Mouse (Mus musculus) left cerebral cortex, postnatal 10 days (tissue): Measurements from ENCODE around the gene A230050P20Rik. TPM values are rescaled to one million over a fixed set of nuclear protein-coding genes. Genes with fewer than 3 reads are reported as not detected.
A peak's percentile ranks its signal among the peaks of the same experiment; 100 is the strongest.

Source experiments
- DNase-seq, 2 experiments: peaks; one replicate each; pipeline ENCODE4 v3.0.0; 2021 to 2022; ENCODE audit warnings: low spot score in 2 of 2, mixed read lengths in 1 of 2; ENCODE audit errors: extremely low spot score in 1 of 2
- intact Hi-C: fragments of 180-260 bp; cut with DNase I; formaldehyde crosslinking; loops from one replicate; pipeline ENCODE4 v1.15.1; 2025
- microRNA-seq: library from miRNA; unstranded; fragments of <30 nt; microRNA quantifications from one replicate; pipeline ENCODE4 v1.2.0, GENCODE M21; 2022
- total RNA-seq, 2 experiments: library from RNA; stranded (reverse); gene quantifications; 2 replicates each; pipeline ENCODE4 v1.2.3; 2021

A230050P20Rik gene
- total RNA-seq, 2 experiments from 2014 or later, result 48.8 to 50.5 TPM

- no peak for DNase-seq
- intact Hi-C loops, result no loop called here
Observed at GRCm38 (mm10) chr9:20891339-20892103, 23.1 kb downstream of the A230050P20Rik start.

- intact Hi-C loops, result no loop called here
- DNase-seq, result no peak
Observed at GRCm38 (mm10) chr9:20892104-20892653, 23.7 kb downstream of the A230050P20Rik start.

- intact Hi-C loops, result no loop called here
- no peak for DNase-seq
Observed at GRCm38 (mm10) chr9:20893069-20893468, 24.6 kb downstream of the A230050P20Rik start.

GRCm38 (mm10) chr9:20893590-20894343 lies 25.3 kb downstream of the A230050P20Rik start:
- DNase-seq, result no peak
- intact Hi-C loops, result no loop called here

DNA sequence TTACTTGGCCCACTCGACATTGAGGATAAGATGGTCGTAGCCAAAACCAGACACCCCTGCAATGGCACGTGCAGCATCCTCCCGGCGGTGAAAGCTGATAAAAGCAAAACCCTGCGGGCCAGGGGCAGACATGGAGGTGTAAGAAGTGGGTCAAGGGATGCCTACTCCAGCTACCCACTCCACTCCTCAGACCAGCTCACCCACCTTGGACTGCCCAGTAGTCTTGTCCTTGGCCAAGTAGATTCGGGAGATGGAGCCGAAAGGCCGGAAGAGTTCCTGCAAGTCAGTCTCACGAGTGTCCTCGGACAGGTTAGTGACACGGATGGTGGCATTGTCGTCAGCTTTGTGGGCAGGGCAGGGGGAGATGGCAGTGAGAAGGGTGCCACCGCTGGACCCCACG lies 26.2 kb downstream of the A230050P20Rik start:
- intact Hi-C loops, result no loop called here

GRCm38 (mm10) chr9:20895382-20895781 lies 26.9 kb downstream of the A230050P20Rik start:
- intact Hi-C loops, result no loop called here
- DNase-seq, result no peak

More for the DNA sequence above, 26.2 kb downstream of the A230050P20Rik start:
- no peak for DNase-seq

DNA sequence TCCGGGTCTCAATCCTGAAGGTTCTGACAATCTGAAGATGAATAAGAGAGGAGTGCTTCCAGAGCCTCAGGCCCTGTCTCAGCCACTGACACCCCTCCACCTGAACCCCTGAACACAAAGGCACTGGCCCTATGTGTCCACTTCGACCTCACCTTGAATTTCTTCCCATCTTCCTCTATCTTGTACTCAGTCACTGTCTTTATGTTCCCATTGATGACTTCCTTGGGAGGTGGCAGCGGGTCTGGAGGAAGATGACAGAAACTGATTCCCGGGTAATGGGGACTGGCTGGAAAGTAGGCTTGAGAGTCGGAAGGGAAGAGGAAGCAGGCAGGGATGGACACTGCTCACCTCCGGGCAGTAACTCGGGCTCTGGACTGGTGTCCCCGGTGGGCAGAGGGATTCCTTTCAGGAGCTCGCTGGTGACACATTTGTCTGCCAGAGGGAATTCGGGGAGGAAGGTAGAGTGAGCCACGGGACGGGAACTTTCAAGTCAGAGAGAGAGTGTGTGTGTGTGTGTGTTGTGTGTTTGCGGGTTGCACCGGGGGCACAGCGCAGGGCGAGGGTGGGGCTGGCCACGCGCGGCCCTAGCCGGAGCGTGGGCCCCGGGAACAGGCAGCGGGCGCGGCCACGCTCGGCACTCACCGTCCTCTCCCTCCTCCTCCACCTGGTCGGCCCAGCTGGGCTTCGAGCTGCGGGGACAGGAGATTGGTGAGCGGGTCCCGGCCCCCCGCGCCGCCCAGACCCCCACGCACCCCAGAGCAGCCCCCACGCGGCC lies 29.5 kb downstream of the A230050P20Rik start:
- intact Hi-C loops, result no loop called here

GRCm38 (mm10) chr9:20898511-20899073 lies 30.1 kb downstream of the A230050P20Rik start, which contains the start of gene Eif3g:
Gene Eif3g (minus strand): TSS chr9:20898623.
- intact Hi-C loops, result no loop called here
- peak; percentile 79 to 90 for DNase-seq

More for the DNA sequence above, 29.5 kb downstream of the A230050P20Rik start:
- DNase-seq, result no peak

DNA sequence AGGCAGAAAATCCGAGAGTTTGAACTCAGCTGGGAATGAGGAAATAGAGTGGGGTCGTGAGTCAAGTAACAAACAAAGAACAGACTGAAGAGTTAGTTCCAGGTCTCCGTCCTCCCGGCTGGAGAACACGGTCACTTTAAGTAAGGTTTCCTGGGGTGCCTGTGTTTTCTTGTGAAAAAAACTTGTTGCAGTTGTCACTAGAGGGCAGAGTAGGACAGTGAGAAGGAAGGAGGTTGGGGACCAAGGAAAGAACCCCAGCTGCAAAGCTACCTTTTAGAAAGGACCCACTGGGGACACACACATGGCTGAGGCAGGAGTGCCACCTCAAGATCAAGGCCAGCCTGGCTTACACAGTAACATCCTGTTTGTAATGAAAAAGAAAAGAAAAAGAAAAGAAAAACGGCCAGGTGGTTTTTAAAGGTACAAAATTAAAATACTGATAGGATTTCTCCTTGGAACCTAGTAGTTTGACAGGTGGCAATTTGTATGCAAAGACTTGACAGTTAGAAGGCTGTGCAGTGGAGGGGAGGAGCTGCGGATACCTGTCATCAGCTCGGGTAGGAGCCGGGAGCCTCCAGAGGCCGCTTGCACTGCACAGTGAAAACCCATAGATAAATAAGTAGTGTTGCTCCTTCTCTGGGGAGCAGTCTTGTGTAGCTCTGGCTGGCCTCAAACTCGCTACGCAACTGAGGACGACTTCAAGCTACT lies 33.2 kb downstream of the A230050P20Rik start:
- intact Hi-C loops, result loop anchor here (5.0 kb wide), 2 partner anchors 101 to 231 kb away; partner anchors contain the start of genes Mrpl4 and Tyk2
- no peak for DNase-seq

DNA sequence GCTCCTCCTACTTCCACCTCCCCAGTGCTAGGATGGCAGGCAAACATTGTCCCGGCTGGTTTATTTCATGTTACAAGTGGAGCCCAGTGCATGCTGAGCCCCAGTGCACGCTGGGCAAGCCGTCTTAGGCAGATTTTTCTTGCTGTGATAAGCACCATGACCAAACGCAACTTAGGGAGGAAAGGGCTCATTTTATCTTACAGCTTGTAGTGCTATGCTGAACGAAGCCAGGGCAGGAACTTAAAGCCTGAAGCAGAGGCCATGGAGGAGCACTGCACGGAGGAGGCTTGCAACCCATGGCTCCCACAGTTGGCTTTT lies 33.7 kb downstream of the A230050P20Rik start:
- intact Hi-C loops, result loop anchor here (5.0 kb wide), 2 partner anchors 100 to 230 kb away; partner anchors contain the start of genes Mrpl4 and Tyk2
- DNase-seq, result no peak

DNA sequence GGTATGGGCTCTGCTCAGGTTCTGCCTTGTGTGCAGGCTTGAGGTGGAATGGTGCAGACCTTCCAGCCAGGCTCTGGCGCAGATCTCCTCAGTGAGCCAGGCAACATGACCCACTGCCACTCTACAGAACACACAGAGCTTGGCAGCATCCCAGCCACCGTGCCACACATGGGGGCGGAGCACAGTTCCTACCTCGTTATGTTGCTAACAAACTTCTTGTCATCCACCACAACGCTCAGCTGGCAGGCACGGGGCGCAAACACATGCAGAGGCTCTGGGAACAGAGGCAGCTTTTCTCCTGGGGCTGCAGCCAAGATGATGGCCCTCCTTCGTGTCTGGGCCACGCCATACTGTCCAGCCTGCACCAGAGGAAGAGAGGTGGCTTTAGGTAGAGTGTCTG lies 41.5 kb downstream of the A230050P20Rik start:
- no peak for DNase-seq
- intact Hi-C loops, result no loop called here

- DNase-seq, result no peak
- intact Hi-C loops, result no loop called here
Observed at GRCm38 (mm10) chr9:20916160-20916559, 47.7 kb downstream of the A230050P20Rik start.

DNA sequence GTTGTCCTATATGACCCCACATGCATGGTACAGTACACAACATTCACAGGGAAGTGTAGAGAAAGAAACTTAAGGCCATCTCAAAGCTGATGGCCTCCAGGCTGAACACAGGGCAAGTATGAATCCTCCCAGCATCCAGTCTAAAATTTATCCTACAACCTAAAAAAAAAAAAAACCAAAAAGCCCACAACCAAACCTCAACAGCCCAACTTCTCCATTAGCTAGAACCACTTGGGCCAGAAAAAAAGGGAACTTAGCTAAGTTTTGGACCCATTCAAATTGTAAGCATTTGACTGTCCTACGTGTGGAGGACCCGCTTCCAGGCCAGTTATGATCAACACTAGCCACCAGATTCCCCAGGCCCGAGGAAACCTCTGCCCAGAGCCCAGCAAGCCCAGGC lies 54.8 kb downstream of the A230050P20Rik start:
- no peak for DNase-seq
- intact Hi-C loops, result no loop called here

Small RNA genes lying within 50 kb of the gene (microRNA-seq; reads per million reads assigned to microRNA genes)
- 1.1 reads per million for gene Mir7081

Other genes starting within 250 kb of the A230050P20Rik start
- gene Ubl5, start 225.8 kb upstream of the A230050P20Rik start, total RNA-seq, result 100 to 1,000 TPM; 326 to 331 TPM
- gene Fbxl12, start 223.9 kb upstream of the A230050P20Rik start, total RNA-seq, result 10 to 100 TPM; 18.0 to 19.5 TPM
- gene Pin1, start 216.5 kb upstream of the A230050P20Rik start, total RNA-seq, result 10 to 100 TPM; 38.7 to 40.0 TPM
- gene Olfm2, start 122.3 kb upstream of the A230050P20Rik start, total RNA-seq, result 100 to 1,000 TPM; 221 to 232 TPM
- gene Col5a3, start 53.6 kb upstream of the A230050P20Rik start, total RNA-seq, result 1 to 10 TPM in 1 of 2 experiments, under 1 TPM in 1; 0.99 to 1.6 TPM
- not detected for gene Rdh8, start 50.1 kb upstream of the A230050P20Rik start, total RNA-seq
- gene Angptl6, start 11.1 kb downstream of the A230050P20Rik start, total RNA-seq, result 1 to 10 TPM; 8.8 to 9.7 TPM
- gene Ppan, start 19.5 kb downstream of the A230050P20Rik start, total RNA-seq, result 10 to 100 TPM; 27.8 to 30.0 TPM
- gene Eif3g, start 30.0 kb downstream of the A230050P20Rik start, total RNA-seq, result 100 to 1,000 TPM; 120 to 127 TPM
- gene Dnmt1, start 91.2 kb downstream of the A230050P20Rik start, total RNA-seq, result 10 to 100 TPM; 51.1 to 54.7 TPM
- 1 to 10 TPM; 1.5 to 1.6 TPM for gene S1pr2, start 108.1 kb downstream of the A230050P20Rik start, total RNA-seq
- gene Mrpl4, start 134.1 kb downstream of the A230050P20Rik start, total RNA-seq, result 10 to 100 TPM; 53.3 to 56.0 TPM
- 1 to 10 TPM; 3.1 to 3.3 TPM for gene Icam1, start 147.3 kb downstream of the A230050P20Rik start, total RNA-seq
- gene Icam4, start 160.7 kb downstream of the A230050P20Rik start, total RNA-seq, result under 1 TPM in 1 of 2 experiments, not detected in 1; 0.63 TPM
- gene Icam5, start 163.4 kb downstream of the A230050P20Rik start, total RNA-seq, result 100 to 1,000 TPM; 204 to 220 TPM
- under 1 TPM in 1 of 2 experiments, not detected in 1; 0.97 TPM for gene Zglp1, start 198.5 kb downstream of the A230050P20Rik start, total RNA-seq
- 1 to 10 TPM in 1 of 2 experiments, not detected in 1; 1.1 TPM for gene Gm49373, start 204.5 kb downstream of the A230050P20Rik start, total RNA-seq
- gene Fdx1l, start 205.0 kb downstream of the A230050P20Rik start, total RNA-seq, result 10 to 100 TPM; 48.1 to 53.0 TPM
- gene Gm38431, start 223.4 kb downstream of the A230050P20Rik start, total RNA-seq, result 1 to 10 TPM; 2.1 to 3.2 TPM
- gene Raver1, start 223.4 kb downstream of the A230050P20Rik start, total RNA-seq, result 10 to 100 TPM; 31.2 to 31.4 TPM